Mouse (Mus musculus) G1E (cell line): ENCODE results near the gene Rplp0. TPM values are rescaled to one million over a fixed set of nuclear protein-coding genes. Genes with fewer than 3 reads are reported as not detected.

Experiments used
- ATAC-seq: 2 replicates; pipeline ENCODE4 v1.8.0; 2016; ENCODE audit warnings: mild to moderate bottlenecking; ENCODE audit not compliant: insufficient number of reproducible peaks, poor library complexity, low FRiP score, severe bottlenecking; ENCODE audit errors: extremely low read depth
- DNase-seq: peaks from one replicate; pipeline ENCODE4 v3.0.0; 2012; ENCODE audit warnings: low spot score
- H3K27me3 ChIP-seq: 2 replicates; pipeline ENCODE4 v1.6.1; 2012; ENCODE audit warnings: mild to moderate bottlenecking, low read length, inconsistent platforms; ENCODE audit not compliant: insufficient read depth
- H3K36me3 ChIP-seq: replicated peaks from 2 replicates; pipeline ENCODE3; 2012; ENCODE audit warnings: mild to moderate bottlenecking, inconsistent platforms
- H3K4me1 ChIP-seq: 2 replicates; pipeline ENCODE4 v1.6.1; 2012; ENCODE audit warnings: low read depth, low read length, inconsistent platforms, mixed read lengths; ENCODE audit not compliant: insufficient read depth
- H3K4me3 ChIP-seq: 2 replicates; pipeline ENCODE4 v1.5.1; 2012; ENCODE audit warnings: low read depth, mild to moderate bottlenecking, inconsistent platforms, low read length, moderate library complexity, mixed read lengths
- H3K9me3 ChIP-seq: replicated peaks from 2 replicates; pipeline ENCODE4 v1.6.1; 2012; ENCODE audit warnings: inconsistent platforms
- CTCF ChIP-seq: IDR thresholded peaks from 2 replicates; pipeline ENCODE4 v1.5.1; 2012; ENCODE audit warnings: low read depth, low read length, inconsistent platforms, mixed read lengths
- GATA1 ChIP-seq: IDR thresholded peaks from 2 replicates; pipeline ENCODE4 v1.6.1; 2012; ENCODE audit warnings: borderline replicate concordance, low read length, inconsistent platforms, mixed read lengths
- GATA2 ChIP-seq: IDR thresholded peaks from 2 replicates; pipeline ENCODE4 v1.6.1; 2012; ENCODE audit warnings: low read depth, low read length, inconsistent platforms, borderline replicate concordance
- POLR2AphosphoS5 ChIP-seq: IDR thresholded peaks from 2 replicates; pipeline ENCODE4 v1.6.1; 2012; ENCODE audit warnings: low read depth, low read length, inconsistent platforms; ENCODE audit not compliant: insufficient replicate concordance
- TAL1 ChIP-seq: conservative IDR thresholded peaks from 2 replicates; pipeline ENCODE4 v1.6.1; 2012; ENCODE audit warnings: low read depth, low read length, inconsistent platforms, mixed read lengths
- polyA plus RNA-seq: library from polyadenylated mRNA; stranded (reverse); fragments of >175 nt; gene quantifications from 2 replicates; pipeline ENCODE4 v1.2.3, GENCODE M21; 2012
- total RNA-seq, 2 experiments: library from RNA; stranded (forward) in 1 of 2; stranded (reverse) in 1 of 2; fragments of 200-1000 nt in 1 of 2; fragments of >200 nt in 1 of 2; fragmentation: Nextera tagmentation in 1 of 2; gene quantifications; 2 replicates each; pipeline ENCODE4 v1.2.3; 2014 to 2017

Rplp0 gene
- total and polyA plus RNA-seq, 3 experiments: 915 to 1,362 (median 980) TPM

DNA sequence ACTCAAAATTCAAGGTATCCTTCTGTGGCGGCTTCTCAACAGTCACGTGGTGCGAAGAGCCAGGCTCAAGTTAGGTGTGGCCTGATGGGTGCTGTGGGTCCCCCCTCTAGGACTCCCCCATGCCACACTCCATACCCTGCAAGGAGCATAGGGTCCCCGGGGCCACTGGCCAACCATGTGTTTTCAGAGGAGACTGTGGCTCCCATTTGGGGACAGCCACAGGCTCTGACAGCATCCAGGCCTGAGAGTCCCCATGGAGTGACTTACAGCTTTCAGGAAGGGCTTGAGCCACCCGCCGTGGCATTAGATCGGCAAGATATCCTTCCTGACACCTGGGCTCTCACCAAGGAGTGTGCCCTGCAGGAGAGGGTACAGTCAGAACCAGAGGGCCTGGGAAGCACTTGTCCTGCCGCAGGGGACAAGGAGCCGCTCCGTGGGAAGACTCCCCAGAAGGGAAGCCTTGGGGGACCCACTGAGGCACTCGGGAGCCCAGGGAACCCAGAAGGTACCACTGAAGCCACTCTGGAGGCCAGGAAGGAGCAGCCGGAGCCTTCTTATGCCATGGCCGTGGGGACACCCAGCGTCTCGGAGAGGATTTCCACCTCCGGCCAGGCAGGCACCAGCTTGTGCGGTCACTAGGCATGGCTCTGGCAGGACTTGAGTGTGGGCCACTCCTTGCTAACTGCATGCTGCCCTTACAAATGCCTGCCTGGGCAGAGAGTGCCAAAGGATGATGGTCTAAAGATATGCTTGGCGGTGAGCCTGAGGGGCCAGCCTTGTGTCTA lies 10.6 kb upstream of the Rplp0 start:
- no peak for DNase-seq
- ATAC-seq: no peak
- TF ChIP-seq GATA2: no peak
- no peak for TF ChIP-seq GATA1
- TF ChIP-seq TAL1: no peak
- TF ChIP-seq CTCF: no peak
- Histone ChIP-seq H3K4me3 (no peak overlapping the region), H3K27me3 (peaks cover 3% of the 10 kb centered on the region; the same call in 1 of the 2 replicates), H3K36me3 (peaks cover 97% of the 10 kb centered on the region), H3K4me1 (peaks cover 16% of the 10 kb centered on the region), H3K9me3 (no peaks in the 10 kb centered on the region)

DNA sequence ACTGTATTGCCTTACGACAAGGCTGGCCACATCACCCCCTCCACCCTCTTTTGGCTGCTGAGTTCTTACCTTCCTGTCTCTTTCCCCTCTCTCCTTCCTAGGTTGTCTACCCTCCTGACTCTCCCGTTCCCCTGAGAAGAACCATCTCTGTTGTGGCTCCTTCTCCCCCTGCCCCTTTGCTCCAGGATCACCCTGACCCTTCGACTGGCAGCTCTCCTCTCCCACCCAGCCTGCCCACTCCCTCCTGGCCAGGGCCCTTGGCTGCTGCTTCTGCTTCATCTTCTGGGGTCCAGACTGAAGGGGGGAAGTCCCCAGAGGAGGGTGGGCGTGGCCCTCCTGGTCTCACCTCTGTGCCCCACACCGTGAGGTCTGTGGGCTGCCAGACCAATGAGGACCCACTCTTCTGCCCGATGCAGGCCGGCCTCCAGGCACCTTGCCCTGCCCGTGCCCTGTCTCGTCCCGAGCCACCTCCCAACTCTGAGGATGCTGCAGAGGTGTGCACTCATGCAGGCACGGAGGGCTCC lies 8.7 kb upstream of the Rplp0 start:
- H3K36me3 ChIP-seq: peaks cover 100% of the 10 kb centered on the region
- H3K4me3 ChIP-seq: no peak overlapping the region

DNA sequence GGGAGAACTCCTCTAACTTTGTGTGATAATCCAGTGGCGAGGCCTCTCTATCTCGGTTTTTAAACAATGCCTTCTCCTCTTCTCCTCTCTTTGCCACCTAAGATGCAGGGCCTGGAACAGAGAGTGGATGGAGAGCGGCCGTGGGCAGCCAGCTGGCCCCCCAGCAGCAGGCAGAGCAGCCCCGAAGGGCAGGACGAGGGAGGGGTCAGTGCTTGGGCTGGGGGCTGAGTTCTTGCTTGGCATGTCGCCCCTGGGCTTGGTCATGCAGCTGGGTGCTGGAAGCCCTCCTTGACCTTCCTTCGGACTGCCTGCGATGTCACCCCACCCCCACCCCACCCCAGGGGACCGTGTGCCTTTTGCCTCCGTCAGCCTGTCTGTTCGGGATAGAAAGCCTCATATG lies 7.9 kb upstream of the Rplp0 start:
- Histone ChIP-seq H3K4me3 (no peak overlapping the region), H3K4me1 (peaks cover 21% of the 10 kb centered on the region), H3K27me3 (peaks cover 3% of the 10 kb centered on the region; the same call in 1 of the 2 replicates), H3K9me3 (no peaks in the 10 kb centered on the region), H3K36me3 (peaks cover 93% of the 10 kb centered on the region)
- no peak for DNase-seq
- TF ChIP-seq TAL1 (no peak), CTCF (no peak), GATA2 (no peak), GATA1 (no peak), POLR2AphosphoS5 (no peak)
- ATAC-seq: no peak

More for the DNA sequence above, 8.7 kb upstream of the Rplp0 start:
- no peak for ATAC-seq
- no peak for DNase-seq
- Histone ChIP-seq H3K9me3 (no peaks in the 10 kb centered on the region), H3K4me1 (peaks cover 14% of the 10 kb centered on the region), H3K27me3 (peaks cover 3% of the 10 kb centered on the region; the same call in 1 of the 2 replicates)
- TF ChIP-seq POLR2AphosphoS5 (no peak), GATA2 (no peak), GATA1 (no peak), CTCF (no peak), TAL1 (no peak)

DNA sequence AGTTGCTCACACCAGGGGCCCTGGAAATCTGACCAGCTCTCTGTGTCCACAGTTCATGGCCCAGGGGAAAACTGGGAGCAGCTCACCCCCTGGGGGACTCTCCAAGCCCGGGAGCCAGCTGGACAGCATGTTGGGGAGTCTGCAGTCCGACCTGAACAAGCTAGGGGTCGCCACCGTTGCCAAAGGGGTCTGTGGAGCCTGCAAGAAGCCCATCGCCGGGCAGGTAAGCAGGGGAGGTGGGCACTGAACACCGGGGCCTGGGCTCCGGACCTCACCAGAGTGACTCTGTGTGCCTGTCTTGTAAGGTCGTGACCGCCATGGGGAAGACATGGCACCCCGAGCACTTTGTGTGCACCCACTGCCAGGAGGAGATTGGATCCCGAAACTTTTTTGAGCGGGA lies 7.5 kb upstream of the Rplp0 start:
- Histone ChIP-seq H3K9me3 (no peaks in the 10 kb centered on the region), H3K36me3 (peaks cover 88% of the 10 kb centered on the region), H3K4me1 (peaks cover 20% of the 10 kb centered on the region), H3K4me3 (no peak overlapping the region), H3K27me3 (peaks cover 3% of the 10 kb centered on the region; the same call in 1 of the 2 replicates)
- DNase-seq: no peak
- ATAC-seq: no peak
- TF ChIP-seq CTCF: no peak
- no peak for TF ChIP-seq GATA2
- TF ChIP-seq POLR2AphosphoS5: no peak
- TF ChIP-seq GATA1: no peak
- no peak for TF ChIP-seq TAL1

DNA sequence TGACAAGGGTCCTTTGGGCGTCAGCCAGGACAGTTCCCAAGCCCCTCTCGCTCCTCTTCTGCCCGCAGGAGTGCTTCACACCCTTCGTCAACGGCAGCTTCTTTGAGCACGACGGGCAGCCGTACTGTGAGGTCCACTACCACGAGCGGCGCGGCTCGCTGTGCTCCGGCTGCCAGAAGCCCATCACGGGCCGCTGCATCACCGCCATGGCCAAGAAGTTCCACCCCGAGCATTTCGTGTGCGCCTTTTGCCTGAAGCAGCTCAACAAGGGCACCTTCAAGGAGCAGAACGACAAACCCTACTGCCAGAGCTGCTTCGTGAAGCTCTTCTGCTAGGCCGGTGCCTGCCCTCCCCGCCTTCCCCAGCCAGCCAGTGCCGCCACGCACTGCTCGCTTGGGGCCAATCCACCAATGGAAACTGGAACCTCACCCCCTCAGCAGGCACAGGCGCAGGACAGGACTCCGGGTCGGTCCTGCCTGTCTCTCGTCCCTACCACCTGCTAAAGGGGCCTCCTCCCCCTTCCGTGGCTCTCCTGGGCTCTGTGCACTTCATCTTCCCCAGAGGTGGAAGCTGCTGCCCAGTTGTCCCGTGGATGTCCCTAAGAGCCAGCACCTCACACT lies 5.4 kb upstream of the Rplp0 start:
- Histone ChIP-seq H3K4me1 (peaks cover 11% of the 10 kb centered on the region), H3K27me3 (peaks cover 3% of the 10 kb centered on the region; the same call in 1 of the 2 replicates), H3K4me3 (no peak overlapping the region; the same call in 1 of the 2 replicates), H3K36me3 (peaks cover 67% of the 10 kb centered on the region), H3K9me3 (no peaks in the 10 kb centered on the region)
- ATAC-seq: no peak
- TF ChIP-seq CTCF: no peak
- TF ChIP-seq GATA2: no peak
- no peak for TF ChIP-seq POLR2AphosphoS5
- TF ChIP-seq GATA1: no peak
- no peak for TF ChIP-seq TAL1
- DNase-seq: no peak

DNA sequence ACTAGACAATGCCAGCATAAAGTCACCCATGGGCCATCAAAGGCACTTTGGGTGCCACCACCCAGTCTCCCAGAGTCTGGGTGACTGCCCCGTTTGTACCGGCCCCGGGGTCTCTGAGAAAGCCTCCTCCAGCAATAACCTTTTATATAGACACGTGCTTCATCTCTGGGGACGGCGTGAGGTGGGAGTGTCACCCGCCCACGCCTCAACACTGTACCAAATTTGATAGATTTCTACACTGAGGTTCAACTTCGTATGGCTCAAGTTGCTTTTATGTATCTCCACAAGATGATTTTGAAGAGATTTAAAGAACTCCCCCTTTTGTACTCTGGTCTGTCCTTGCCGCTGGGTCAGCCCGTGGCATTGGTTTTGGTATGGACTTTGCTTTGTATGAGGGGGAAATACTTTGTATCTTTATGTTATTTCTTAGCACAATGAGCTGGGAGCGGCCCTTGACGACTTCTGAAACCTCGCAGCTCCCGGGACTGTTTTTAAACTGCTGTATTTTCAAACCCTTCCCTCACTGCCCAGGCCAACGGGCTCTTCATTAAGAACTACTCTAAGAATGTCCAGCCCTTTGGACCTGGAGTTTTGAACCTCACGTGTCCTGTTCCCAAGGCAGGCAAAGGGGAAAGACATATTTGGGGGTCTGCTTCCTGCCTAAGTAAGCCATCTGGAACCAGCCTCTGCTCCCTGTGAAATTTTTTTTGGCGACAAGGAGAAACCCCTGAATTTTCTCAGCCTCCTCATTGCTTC lies 4.6 kb upstream of the Rplp0 start:
- Histone ChIP-seq H3K27me3 (peaks cover 2% of the 10 kb centered on the region; the same call in 1 of the 2 replicates), H3K4me3 (no peak overlapping the region), H3K36me3 (peaks cover 59% of the 10 kb centered on the region), H3K4me1 (peaks cover 12% of the 10 kb centered on the region), H3K9me3 (no peaks in the 10 kb centered on the region)
- DNase-seq (no peak), ATAC-seq (no peak)
- TF ChIP-seq GATA1 (no peak), CTCF (no peak), TAL1 (no peak), POLR2AphosphoS5 (no peak), GATA2 (no peak)
